Comparison of ENCODE assay signal across 7 mouse cellular contexts in genomic region chr2:110179669-110180315, GRCm38 (mm10).
DNase-seq lines count a peak whose midpoint lies in the region; ATAC-seq and TF ChIP-seq lines count a peak whose summit lies in the region.

No protein-coding gene starts in this region.

- peak overlapping the region; percentile 11; the same call in 1 of the 2 replicates for H3K4me2 ChIP-seq in heart, embryonic 11.5 days

- peak overlapping the region; percentile 54 for H3K27ac ChIP-seq in heart, embryonic 11.5 days (ENCODE audit: low read depth, low read length)
- H3K27ac ChIP-seq in thymus, adult 2 months (ENCODE audit: control insufficient read depth, insufficient read depth, low read length), result no peak overlapping the region

- no peaks in the 10 kb centered on the region for H3K9me3 ChIP-seq in heart, embryonic 11.5 days (replicated peaks; ENCODE audit: control insufficient read depth, low read length)

- DNase-seq in adrenal gland, postnatal 36 days, result peak; percentile 30 to 36
- peak; percentile 41 to 45 for DNase-seq in cerebellum, postnatal 36 days
- peak; percentile 61 for DNase-seq in kidney, adult 9 months
- peak; percentile 38 to 71 for DNase-seq in lung, postnatal 4 days
- DNase-seq in right cerebral cortex, postnatal 36 days (ENCODE audit: low spot score in 2 of 2), result no peak
- no peak for DNase-seq in thymus, adult 2 months

- no peaks in the 10 kb centered on the region for H3K27me3 ChIP-seq in heart, embryonic 11.5 days (ENCODE audit: control insufficient read depth, insufficient read depth, low read length)
- H3K27me3 ChIP-seq in thymus, adult 2 months (ENCODE audit: control insufficient read depth, insufficient read depth, low read length), result no peaks in the 10 kb centered on the region

- H3K36me3 ChIP-seq in heart, embryonic 11.5 days (ENCODE audit: control insufficient read depth, insufficient read depth, low read length), result no peaks in the 10 kb centered on the region
- H3K36me3 ChIP-seq in thymus, adult 2 months (ENCODE audit: control insufficient read depth, insufficient read depth, low read length), result no peaks in the 10 kb centered on the region

- 21% methylated on average over 10 of the region's 10 CpGs for WGBS in heart, embryonic 11.5 days (ENCODE audit: insufficient replicate concordance)
- 11% methylated on average over 10 of the region's 10 CpGs for WGBS in thymus, adult 2 months

- no peak for TF ChIP-seq POLR2A in thymus, adult 2 months (IDR thresholded peaks at IDR 0.05; ENCODE audit: control insufficient read depth, extremely low read depth, insufficient read depth, low read length, poor library complexity)

- no peak for TF ChIP-seq CTCF in thymus, adult 2 months (IDR thresholded peaks at IDR 0.05; ENCODE audit: borderline replicate concordance, control insufficient read depth, extremely low read depth, insufficient read depth, low read length, poor library complexity)

- H3K9ac ChIP-seq in heart, embryonic 11.5 days (ENCODE audit: low read depth, low read length), result no peak overlapping the region; the same call in 1 of the 2 replicates

- ATAC-seq in heart, embryonic 11.5 days (replicated peaks; ENCODE audit: insufficient number of reproducible peaks, low FRiP score, low TSS enrichment), result peak; percentile 57; the same call in 1 of the 2 replicates

- H3K4me1 ChIP-seq in heart, embryonic 11.5 days (ENCODE audit: control insufficient read depth, insufficient read depth, low read length), result peaks cover 28% of the 10 kb centered on the region
- H3K4me1 ChIP-seq in thymus, adult 2 months (replicated peaks; ENCODE audit: control insufficient read depth, insufficient read depth, low read length), result no peaks in the 10 kb centered on the region

- no peak overlapping the region for H3K4me3 ChIP-seq in heart, embryonic 11.5 days (ENCODE audit: low read depth, low read length)
- no peak overlapping the region for H3K4me3 ChIP-seq in thymus, adult 2 months (ENCODE audit: control insufficient read depth, insufficient read depth, low read length)

Comparison
In these comparisons a context has a peak if more than half of its experiments do, and no peak if none do; other contexts are left out.
1. DNase-seq: peak in adrenal gland, postnatal 36 days (2 of 2), cerebellum, postnatal 36 days (2 of 2), kidney, adult 9 months (single experiment) and lung, postnatal 4 days (2 of 2); none in right cerebral cortex, postnatal 36 days (0 of 2) and thymus, adult 2 months (single experiment).